Mouse (Mus musculus): ENCODE data around the gene Brca1. TPM values are rescaled to one million over a fixed set of nuclear protein-coding genes. Genes with fewer than 3 reads are reported as not detected.
"Not testable (repeated sequence)": the region's sequence is repeated elsewhere in the genome, so short reads cannot be mapped to it uniquely, and the experiment has no call there.

The Brca1 gene
- total RNA-seq, 2 experiments from 2014 or later: 0.89 to 0.92 TPM

DNA sequence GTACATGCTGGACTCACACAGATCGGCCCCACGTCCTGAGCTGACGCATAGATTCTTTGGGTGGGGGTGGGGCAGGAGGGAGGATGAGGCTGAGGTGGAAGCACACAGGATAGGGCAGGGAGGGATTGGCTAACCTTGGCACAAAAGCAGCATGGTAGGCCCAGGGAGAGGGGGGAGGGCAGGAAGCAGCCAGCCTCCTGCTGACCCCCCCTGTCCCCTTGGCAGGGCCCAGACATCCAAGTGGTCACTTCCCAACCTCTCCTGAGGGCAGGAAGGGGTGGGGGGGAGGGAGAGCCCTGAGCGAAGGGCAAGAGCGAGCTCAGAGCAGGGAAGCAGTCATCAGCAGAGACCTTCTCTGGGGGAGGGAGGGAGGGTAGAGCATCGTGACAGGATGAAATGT, 92.0 kb downstream of the Brca1 start:
- DNase-seq: no peak
- intact Hi-C loops (cut with DNase I; ENCODE audit: low total_unique reads): loop anchor here (10.0 kb wide), 1 partner anchor 1535 kb away; no protein-coding TSS in a partner anchor

DNA sequence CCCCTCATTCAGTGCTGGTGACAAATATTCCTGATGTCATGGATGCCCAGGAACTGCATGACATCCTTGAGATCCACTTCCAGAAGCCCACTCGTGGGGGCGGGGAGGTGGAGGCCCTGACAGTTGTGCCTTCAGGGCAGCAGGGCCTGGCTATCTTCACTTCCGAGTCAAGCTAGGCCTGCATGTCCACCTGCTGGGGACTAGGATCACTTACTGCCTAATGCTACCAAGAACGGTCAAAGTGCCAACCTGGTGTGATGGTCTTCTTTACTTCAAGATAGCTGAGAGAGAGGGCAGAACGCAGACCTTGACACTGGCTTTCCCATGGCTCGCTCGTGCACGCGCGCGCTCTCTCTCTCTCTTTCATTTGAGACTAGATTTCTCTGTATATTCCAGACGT, 93.5 kb downstream of the Brca1 start:
- DNase-seq: no peak
- intact Hi-C loops (cut with DNase I; ENCODE audit: low total_unique reads): loop anchor here (10.0 kb wide), 1 partner anchor 1537 kb away; no protein-coding TSS in a partner anchor

DNA sequence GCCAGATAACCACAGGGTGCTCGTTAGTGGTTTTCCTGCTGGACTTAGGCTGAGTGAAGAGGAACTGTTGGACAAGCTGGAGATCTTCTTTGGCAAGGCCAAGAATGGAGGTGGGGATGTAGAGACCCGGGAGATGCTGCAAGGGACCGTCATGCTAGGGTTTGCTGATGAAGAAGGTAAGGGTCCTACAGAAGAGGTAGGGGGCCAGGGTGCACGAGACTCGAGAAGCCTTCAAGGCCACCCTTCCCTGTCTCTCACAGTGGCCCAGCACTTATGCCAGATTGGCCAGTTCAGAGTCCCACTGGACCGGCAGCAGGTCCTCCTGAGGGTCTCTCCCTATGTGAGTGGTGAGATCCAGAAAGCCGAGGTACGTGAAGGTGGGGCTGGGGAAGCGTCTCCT, 94.1 kb downstream of the Brca1 start:
- intact Hi-C loops (cut with DNase I; ENCODE audit: low total_unique reads): loop anchor here (10.0 kb wide), 1 partner anchor 1537 kb away; no protein-coding TSS in a partner anchor
- no peak for DNase-seq

DNA sequence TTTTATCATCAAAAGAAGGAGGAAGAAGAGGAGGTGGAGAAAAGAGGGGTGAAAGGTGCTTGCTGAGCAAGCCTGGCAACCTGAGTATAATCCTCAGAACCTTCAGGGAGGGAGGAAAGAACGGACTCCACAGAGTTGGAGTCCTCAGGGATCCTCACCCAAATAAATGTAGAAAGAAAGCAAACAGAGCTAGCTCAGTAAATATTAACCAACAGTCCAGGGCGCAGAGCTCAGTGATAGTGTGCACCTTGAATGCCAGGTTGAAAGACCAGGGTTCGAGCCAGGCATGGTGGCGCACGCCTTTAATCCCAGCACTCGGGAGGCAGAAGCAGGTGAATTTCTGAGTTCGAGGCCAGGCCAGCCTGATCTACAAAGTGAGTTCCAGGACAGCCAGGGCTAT, 96.1 kb downstream of the Brca1 start:
- DNase-seq: no peak
- intact Hi-C loops (cut with DNase I; ENCODE audit: low total_unique reads): loop anchor here (10.0 kb wide), 1 partner anchor 1539 kb away; no protein-coding TSS in a partner anchor

DNA sequence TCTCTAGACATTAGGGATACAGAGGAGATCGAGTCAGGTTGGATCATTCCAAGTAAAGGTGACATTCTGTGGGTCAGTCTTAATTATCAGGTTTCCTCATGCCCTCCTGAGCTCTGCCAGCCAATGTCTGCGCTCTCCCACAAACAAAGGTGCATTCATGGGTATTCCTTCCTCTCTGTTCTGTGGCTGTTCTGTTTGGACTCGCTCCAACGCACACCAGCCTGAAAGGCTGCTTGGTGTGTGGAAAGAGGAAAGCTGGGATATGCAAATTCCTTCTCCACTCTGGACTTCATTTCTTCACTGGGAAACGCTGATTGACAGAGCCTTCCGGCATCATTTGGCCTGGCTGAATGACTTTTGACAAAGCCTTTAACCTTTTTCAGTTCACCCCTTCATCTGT, 97.1 kb downstream of the Brca1 start:
- intact Hi-C loops (cut with DNase I; ENCODE audit: low total_unique reads): loop anchor here (10.0 kb wide), 1 partner anchor 1540 kb away; no protein-coding TSS in a partner anchor

DNA sequence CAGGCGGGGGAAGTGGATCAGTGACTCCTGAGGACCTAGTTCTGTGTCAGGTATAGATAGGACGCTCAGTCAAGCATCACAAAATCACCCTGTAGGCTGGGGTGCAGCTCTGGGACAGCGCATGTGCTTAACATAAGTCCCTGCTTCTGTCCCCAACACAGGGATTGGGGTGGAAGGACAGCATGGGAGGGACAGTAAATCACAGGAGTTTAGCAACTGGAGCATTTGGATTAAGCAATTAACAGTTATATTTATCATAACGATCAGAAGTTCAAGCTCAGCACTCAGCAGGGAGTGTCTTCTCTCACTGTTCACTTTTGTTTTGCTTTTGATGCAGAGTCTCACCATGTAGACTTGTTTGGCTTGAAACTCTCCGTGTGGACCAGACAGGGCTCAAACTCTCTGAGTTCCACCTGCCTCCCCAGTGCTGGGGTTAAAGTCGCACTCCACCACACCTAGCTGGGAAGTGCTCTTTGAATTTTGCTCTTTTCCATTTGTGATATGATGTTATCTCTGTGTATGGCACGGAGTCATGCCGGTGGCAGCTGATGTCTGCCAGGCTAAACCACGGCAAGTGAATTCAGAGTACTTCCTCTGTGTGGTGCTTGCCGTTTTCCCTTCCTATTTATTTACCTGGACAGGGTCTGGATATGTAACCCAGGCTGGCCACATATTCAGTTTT, 99.5 kb downstream of the Brca1 start:
- DNase-seq: no peak
- intact Hi-C loops (cut with DNase I; ENCODE audit: low total_unique reads): loop anchor here (10.0 kb wide), 1 partner anchor 1543 kb away; no protein-coding TSS in a partner anchor

More for the DNA sequence above, 97.1 kb downstream of the Brca1 start:
- DNase-seq: no peak

DNA sequence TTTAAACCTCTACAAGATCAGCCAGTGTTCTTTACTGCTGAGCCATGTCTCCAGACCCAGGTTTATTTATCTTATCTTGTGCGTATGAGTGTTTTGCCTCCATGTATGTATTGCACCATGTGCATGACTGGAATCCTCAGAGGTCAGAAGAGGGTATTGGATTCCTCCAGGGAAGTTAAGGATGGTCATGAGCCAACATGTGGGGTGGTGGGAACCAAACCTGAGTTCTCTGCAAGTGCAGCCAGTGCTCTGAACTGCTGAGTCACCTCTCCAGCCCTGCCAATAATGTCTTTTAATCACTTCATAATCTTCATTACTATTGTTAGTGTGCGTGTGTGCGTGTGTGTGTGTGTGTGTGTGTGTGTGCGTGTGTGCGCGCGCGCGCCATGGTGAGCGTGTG, 100.2 kb downstream of the Brca1 start:
- intact Hi-C loops (cut with DNase I; ENCODE audit: low total_unique reads): loop anchor here (10.0 kb wide), 1 partner anchor 1543 kb away; no protein-coding TSS in a partner anchor
- DNase-seq: no peak

DNA sequence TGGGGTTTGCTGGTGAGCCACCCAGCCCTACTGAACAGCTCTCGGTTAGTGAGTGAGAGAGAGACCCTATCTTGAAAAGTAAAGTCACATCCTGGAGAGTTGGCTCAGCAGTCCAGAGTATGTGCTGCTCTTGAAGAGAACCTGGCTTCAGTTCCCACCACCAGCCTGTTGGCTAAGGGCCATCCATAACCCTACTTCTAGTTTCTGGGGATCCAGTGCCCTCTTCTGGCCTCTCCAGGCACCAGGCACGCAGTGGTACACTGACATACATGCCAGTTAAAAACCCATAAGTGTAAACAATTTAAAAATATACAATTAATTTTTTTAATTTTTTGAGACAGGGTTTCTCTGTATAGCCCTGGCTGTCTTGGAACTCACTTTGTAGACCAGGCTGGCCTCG, 101.4 kb downstream of the Brca1 start:
- intact Hi-C loops (cut with DNase I; ENCODE audit: low total_unique reads): loop anchor here (10.0 kb wide), 1 partner anchor 1544 kb away; no protein-coding TSS in a partner anchor
- no peak for DNase-seq

DNA sequence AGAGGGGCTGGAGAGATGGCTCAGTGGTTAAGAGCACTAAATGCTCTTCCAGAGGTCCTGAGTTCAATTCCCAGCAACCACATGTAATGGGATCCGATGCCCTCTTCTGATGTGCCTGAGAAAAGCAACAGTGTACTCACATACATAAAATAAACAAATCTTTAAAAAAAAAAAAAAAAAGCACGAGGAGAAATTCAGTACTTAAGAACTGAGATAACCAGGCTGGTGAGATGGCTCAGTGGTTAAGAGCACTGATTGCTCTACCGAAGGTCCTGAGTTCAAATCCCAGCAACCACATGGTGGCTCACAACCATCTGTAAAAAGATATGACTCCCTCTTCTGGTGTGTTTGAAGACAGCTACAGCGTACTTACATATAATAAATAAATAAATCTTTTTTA, 102.2 kb downstream of the Brca1 start:
- intact Hi-C loops (cut with DNase I; ENCODE audit: low total_unique reads); DNase-seq: not testable (repeated sequence)

DNA sequence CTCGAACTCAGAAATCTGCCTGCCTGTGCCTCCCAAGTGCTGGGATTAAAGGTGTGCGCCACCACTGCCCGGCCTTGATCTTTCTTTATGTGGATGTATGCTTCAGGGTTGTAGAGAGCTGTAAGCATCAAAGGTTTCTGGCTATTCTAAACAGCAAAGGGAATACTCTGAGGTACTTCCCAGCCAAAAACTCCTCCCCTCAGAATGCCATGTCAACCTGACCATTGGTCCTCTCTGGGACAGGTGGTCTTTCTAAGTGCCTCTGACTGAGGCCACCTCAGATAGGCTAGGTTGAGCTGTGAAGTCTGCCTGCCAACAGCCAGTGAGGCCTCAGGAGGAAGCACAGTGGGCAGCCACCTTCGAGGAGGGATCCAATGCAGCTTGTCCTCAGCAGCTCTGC, 102.9 kb downstream of the Brca1 start:
- intact Hi-C loops (cut with DNase I; ENCODE audit: low total_unique reads): no loop called here
- no peak for DNase-seq

DNA sequence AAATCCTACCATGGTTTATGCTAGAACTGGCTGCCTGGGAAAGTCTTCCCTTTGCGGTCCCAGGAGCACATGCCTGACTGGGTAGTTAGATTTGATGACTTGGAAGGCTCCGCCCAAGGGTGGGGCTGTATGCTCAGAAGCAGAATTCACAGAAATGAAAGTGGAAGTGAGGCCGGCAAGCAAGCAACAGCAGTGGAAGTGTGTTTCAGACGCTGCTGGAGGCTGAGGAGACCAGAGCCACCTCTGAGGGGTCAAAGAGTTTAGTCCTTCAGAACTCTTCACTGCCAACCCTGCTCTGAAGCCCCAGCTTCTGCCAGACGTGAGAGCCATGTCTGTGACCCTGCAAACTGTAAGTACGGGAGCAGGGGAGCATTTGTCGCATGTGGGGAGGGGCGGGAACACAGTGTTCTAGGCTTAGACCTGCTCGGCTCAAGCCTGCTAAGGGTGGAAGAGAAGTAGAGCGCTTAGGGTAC, 103.4 kb downstream of the Brca1 start, which contains the start of gene Ifi35:
TSS of gene Ifi35 (plus strand) at position 134 of the 473 bp plus-strand sequence.
- peak; percentile 75 for DNase-seq
- intact Hi-C loops (cut with DNase I; ENCODE audit: low total_unique reads): no loop called here

DNA sequence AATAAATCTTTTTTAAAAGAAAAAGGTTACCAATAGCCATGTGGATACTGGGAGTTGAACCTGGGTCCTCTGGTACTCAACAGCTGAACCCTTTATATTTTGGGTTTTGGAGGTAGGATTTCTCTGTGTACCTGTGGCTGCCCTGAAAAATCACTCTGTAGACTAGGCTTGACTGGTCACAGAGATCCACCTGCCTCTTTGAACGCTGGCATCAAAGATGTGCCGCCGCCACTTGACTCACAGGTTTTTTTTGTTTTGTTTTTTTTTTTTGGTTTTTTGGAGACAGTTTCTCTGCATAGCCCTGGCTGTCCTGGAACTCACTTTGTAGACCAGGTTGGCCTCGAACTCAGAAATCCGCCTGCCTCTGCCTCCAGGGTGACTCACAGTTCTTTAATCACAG, 104.0 kb downstream of the Brca1 start:
- intact Hi-C loops (cut with DNase I; ENCODE audit: low total_unique reads): no loop called here
- no peak for DNase-seq

DNA sequence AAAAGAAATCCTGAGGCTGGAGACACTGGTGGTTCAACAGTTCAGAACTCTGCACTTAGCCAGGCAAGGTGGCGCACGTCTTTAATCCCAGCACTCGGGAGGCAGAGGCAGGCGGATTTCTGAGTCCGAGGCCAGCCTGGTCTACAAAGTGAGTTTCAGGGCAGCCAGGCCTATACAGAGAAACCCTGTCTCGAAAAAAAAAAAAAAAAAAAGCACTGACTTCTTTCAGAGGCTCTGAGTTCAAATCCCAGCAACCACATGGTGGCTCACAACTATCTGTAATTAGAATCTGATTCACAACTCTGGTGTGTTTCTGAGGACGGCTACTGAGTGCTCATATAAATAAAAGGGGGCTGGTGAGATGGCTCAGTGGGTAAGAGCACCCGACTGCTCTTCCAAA, 104.9 kb downstream of the Brca1 start:
- intact Hi-C loops (cut with DNase I; ENCODE audit: low total_unique reads); DNase-seq: not testable (repeated sequence)

DNA sequence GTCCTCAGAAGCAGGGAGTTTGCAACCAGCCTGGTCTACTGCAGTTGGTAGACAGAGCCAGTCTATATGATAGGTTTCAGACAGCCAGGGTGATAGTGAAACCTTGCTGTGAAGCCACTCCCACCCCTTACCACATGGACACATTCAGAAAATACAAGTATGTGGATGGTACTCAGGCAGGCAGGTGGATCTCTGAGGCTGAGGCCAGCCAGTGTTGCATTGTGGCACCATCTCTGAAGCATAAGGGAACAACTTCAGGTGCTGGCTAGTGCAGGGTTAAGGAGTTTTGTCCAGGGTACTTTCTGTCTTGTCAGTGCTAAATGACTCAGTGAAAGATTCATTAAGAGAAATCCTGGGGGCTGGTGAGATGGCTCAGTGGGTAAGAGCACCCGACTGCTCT, 105.4 kb downstream of the Brca1 start:
- intact Hi-C loops (cut with DNase I; ENCODE audit: low total_unique reads): no loop called here
- no peak for DNase-seq

DNA sequence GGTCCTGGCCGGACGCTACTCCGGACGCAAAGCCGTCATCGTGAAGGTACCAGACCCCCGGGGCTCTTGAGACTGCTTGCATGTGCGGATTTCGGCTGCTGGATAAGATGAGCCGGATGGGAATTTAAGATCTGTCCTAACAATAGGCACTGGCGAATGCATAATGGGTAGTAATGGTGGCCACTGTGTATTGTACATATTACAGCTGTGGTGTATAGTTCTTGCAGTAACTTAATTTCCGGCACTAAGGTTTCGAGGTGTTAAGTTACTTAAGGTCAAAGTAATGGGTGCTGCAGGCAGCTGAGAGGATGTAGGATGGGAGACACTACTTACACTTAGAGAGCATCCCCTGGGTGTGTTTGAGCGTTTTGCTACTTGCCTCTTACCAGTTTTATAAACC, 109.0 kb downstream of the Brca1 start:
- no peak for DNase-seq
- intact Hi-C loops (cut with DNase I; ENCODE audit: low total_unique reads): no loop called here

DNA sequence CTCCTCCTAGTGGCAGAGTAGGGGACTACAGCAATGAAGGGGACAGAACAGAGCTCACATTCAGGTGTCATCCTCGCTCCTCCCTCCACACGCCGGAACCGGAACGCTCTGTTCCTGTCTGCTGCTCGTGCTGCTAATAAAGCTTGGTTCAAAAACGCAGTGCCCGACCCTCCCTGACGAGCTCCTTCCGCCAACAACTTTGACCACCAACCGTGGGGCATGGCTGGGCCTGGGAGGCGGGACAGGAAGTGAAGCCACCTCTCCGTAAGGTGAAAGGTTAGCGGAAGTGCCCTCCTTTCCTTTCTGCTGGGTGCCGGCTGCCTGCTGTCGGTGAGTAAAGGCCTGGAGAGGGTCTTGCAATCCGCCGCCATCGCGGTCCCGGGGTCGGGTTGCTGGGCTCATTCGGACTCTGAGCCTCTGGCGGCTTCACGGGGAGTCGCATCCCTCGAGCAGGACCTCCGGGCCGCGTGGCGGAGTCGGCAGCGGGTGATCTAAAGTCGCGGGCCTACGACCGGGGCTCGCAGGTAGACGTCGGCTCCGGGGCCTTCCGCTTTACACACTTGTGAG, 109.5 kb downstream of the Brca1 start, which contains the start of gene Rpl27:
TSS of gene Rpl27 (plus strand) at position 172 of the 567 bp plus-strand sequence.
- DNase-seq: peak; percentile 97
- intact Hi-C loops (cut with DNase I; ENCODE audit: low total_unique reads): no loop called here

DNA sequence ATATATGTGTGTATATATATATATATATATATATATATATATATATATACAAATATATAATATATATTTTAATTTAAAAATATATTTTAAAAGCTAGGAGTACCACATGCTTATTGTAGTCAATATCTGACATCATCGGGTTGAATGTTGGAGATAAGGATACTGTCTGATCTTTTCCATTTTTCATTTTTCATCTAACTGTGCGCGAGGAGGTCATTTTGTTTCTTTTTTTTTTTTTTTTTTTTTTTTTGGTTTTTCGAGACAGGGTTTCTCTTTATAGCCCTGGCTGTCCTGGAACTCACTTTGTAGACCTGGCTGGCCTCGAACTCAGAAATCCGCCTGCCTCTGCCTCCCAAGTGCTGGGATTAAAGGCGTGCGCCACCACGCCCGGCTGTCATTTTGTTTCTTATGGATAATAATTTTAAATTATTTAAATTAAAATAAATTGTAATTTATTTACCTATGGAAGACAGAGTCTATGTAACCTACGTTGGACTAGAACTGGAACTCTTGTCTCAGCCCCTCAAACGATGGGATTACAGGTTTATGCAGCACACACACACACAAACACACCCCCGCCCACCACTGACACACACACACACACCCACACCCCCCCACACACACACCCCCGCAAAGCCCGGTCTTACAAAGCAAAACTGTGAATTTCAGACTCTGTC, 110.2 kb downstream of the Brca1 start:
- intact Hi-C loops (cut with DNase I; ENCODE audit: low total_unique reads); DNase-seq: not testable (repeated sequence)

Data from gastrocnemius, postnatal 14 days (tissue).